Mouse (Mus musculus): ENCODE data around the gene Palm. TPM values are rescaled to one million over a fixed set of nuclear protein-coding genes. Genes with fewer than 3 reads are reported as not detected.

Gene Palm
- polyA plus RNA-seq, 1 experiment from 2014 or later: 214 TPM

DNA sequence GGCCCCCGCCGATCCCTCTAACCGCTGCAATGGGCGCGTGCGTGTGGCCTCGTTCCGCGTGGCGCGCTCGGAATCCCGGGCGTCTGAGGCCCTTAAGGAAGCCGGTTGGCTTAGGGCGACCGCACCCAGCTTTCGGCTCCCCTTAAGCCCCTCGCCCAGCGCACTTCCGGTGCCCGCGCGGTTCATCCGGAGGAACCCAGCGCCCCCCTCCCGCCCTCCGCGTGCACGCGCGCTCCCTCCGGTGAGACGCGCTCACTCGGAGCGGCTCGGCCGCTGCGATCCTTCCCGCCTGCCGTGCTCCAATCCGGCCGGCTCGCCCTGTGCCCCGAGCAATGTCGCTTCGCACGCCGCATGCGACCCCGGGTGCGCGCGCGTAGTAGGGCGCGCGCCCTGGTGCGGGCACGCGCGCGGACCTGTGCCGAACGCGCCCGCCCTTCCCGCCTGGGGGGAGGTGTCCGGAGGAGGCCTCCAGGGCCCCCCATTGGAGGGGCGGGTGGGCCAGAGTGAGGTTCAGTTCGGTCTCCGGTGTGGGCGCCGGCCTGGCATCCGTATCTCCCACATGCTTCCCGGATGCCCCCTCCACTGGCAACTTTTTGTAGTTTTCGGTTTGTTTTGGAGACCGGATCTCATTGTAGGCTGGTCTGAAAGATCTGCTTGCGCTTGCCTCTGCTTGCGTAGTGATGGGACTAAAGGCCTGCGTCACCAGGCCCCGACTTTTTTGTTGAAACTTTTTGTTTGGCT lies 61.6 kb downstream of the Palm start:
- Histone ChIP-seq H3K27ac (peak overlapping the region; percentile 100), H3K4me2 (peak overlapping the region; percentile 99), H3K4me3 (peak overlapping the region; percentile 100), H3K9me3 (replicated peaks) (no peaks in the 10 kb centered on the region), H3K36me3 (ENCODE audit: poor library complexity, severe bottlenecking) (peaks cover 38% of the 10 kb centered on the region), H3K9ac (peak overlapping the region; percentile 99), H3K27me3 (no peaks in the 10 kb centered on the region), H3K4me1 (peaks cover 71% of the 10 kb centered on the region)
- WGBS: under 1% methylated on average over 82 of the region's 83 CpGs
- peak; percentile 31 for ATAC-seq

DNA sequence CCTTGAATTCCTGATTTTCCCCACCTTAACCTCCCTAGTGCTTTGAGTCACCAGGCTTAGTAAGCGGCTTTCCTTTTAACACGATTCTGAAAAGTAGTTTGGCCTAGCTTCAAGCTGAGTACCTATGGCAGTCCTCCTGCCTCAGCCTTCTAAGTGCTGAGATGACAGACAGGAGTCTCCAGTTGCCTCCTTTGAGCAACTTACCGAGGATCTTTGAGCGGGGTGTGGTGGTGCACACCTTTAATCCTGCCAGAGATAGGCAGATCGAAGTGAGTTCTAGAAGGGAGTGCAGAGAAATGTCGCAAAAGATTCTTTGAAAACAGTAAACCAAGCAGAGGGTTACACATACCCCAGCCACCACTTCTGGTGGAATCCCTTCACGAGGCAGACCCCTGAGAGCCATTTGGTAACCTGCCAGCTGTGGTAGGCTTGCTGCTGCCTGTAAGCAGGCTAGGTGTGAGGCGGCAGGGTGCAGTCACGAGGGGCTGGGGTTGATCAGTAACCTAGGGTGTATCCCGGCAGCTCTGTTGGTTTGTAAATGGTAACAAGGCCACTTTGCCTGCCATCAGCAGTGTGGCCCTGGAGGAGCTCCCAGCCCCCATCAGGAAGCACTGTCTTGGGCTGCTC lies 62.3 kb downstream of the Palm start:
- Histone ChIP-seq H3K4me3 (peak overlapping the region; percentile 100), H3K4me1 (peaks cover 71% of the 10 kb centered on the region), H3K9ac (peak overlapping the region; percentile 99), H3K27ac (peak overlapping the region; percentile 100), H3K4me2 (peak overlapping the region; percentile 99), H3K27me3 (no peaks in the 10 kb centered on the region), H3K9me3 (replicated peaks) (no peaks in the 10 kb centered on the region), H3K36me3 (ENCODE audit: poor library complexity, severe bottlenecking) (peaks cover 45% of the 10 kb centered on the region)
- 3% methylated on average over 10 of the region's 10 CpGs for WGBS
- ATAC-seq: no peak

- Histone ChIP-seq H3K9me3 (replicated peaks) (no peaks in the 10 kb centered on the region), H3K27me3 (no peaks in the 10 kb centered on the region), H3K4me2 (peak overlapping the region; percentile 99), H3K27ac (peak overlapping the region; percentile 100), H3K4me1 (peaks cover 67% of the 10 kb centered on the region), H3K36me3 (ENCODE audit: poor library complexity, severe bottlenecking) (peaks cover 51% of the 10 kb centered on the region), H3K4me3 (peak overlapping the region; percentile 100), H3K9ac (peak overlapping the region; percentile 99)
- WGBS: 33% methylated on average over 6 of the region's 6 CpGs
- ATAC-seq: no peak
Observed at GRCm38 (mm10) chr10:79856280-79856679, 62.9 kb downstream of the Palm start.

DNA sequence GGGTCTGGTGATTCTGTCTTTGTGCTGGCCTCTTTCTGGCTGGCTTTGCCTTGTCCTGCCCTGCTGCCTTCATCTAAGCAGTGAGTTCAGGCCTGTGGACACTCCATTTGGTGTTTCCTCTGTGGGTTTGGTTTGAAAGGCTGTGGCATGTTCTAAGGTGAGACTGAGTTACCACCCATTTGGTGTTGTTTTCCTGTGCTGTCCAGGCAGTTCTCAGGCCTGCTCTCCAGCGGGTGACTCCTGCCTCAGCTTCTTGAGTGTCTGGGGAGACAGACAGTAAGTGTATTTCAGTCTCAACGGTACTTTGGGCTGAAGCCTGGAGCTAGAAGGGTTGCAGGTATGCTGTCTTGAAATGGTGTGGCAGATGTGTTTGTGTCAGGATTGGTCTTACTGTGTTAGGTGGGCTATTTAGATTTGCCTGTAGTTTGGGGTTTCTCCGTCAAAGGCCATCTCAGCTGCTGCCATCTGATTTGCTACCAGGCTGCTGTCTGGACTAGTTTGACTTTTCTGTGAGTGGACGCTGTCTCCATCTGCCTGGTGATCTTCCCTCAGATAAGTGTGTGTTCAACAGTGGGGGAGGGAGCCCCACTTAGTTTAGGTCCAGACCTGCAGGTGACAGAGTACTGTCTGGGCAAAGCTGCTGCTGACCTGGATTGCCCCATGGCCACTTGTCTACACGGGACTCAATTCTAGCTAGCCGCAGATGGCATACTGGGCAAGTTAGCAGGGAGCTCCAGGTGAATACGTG lies 63.5 kb downstream of the Palm start:
- Histone ChIP-seq H3K9ac (peak overlapping the region; percentile 99), H3K4me1 (peaks cover 61% of the 10 kb centered on the region), H3K4me3 (peak overlapping the region; percentile 100), H3K4me2 (peak overlapping the region; percentile 99), H3K9me3 (replicated peaks) (no peaks in the 10 kb centered on the region), H3K27ac (peak overlapping the region; percentile 78), H3K27me3 (no peaks in the 10 kb centered on the region), H3K36me3 (ENCODE audit: poor library complexity, severe bottlenecking) (peaks cover 57% of the 10 kb centered on the region)
- 58% methylated on average over 7 of the region's 7 CpGs for WGBS
- no peak for ATAC-seq

GRCm38 (mm10) chr10:79857452-79857811 lies 64.1 kb downstream of the Palm start:
- Histone ChIP-seq H3K9me3 (replicated peaks) (no peaks in the 10 kb centered on the region), H3K27me3 (no peaks in the 10 kb centered on the region), H3K9ac (peak overlapping the region; percentile 99), H3K4me3 (peak overlapping the region; percentile 100), H3K4me1 (peaks cover 56% of the 10 kb centered on the region), H3K36me3 (ENCODE audit: poor library complexity, severe bottlenecking) (peaks cover 63% of the 10 kb centered on the region), H3K4me2 (peak overlapping the region; percentile 99), H3K27ac (peak overlapping the region; percentile 78)
- 24% methylated on average over 4 of the region's 4 CpGs for WGBS
- ATAC-seq: no peak

DNA sequence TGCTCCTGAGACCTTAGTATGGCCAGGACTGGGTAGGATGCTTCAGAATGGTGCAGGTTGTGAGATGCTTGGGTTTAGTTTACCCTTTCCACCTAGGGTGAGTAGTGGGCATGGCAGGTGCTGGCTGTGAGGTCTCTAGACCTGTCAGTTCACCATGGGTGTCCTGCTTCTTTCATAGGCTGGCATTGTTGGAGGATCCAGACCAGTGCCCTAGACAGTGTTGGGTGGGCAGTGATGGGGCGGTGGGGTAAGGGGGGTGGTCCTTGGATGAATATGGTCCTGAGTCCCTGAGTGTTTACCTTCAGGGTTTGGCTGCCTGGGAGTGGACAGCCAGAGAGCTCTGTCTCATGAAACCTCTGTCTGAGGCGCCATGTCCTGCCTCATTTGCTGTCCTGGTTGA lies 64.5 kb downstream of the Palm start:
- H3K27ac ChIP-seq: peak overlapping the region; percentile 78
- 82% methylated on average over 2 of the region's 2 CpGs for WGBS
- peaks cover 51% of the 10 kb centered on the region for H3K4me1 ChIP-seq

DNA sequence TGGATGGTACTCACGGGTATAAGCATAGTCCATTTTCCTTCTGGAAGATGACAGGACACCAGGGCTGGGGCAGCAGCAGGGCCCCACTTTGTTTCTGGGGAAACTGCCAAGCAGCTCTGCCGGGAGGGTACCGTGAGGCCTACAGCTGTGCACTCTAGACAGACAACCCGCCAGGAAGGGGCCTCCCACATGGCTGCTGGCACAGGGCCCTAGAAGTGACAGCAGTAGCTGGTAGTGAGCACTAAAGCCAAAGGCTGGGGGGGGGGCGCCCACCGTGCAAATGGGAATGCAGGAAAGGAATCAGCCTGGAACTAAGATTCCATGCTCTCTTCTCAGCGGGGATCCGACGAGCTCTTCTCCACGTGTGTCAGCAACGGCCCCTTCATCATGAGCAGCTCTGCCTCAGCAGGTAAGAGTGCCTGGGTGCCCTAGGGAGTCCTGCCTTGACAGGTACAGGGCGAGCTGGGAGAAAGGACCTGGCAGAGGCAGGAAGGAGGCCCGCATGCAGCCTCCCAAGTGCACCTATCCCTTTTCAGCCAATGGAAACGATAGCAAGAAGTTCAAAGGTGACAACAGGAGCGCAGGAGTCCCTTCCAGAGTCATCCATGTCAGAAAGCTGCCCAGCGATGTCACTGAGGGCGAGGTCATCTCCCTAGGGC lies 65.2 kb downstream of the Palm start:
- Histone ChIP-seq H3K36me3 (ENCODE audit: poor library complexity, severe bottlenecking) (peaks cover 74% of the 10 kb centered on the region), H3K27ac (peak overlapping the region; percentile 78), H3K9ac (peak overlapping the region; percentile 99; the same call in 1 of the 2 replicates), H3K9me3 (replicated peaks) (no peaks in the 10 kb centered on the region), H3K4me3 (peak overlapping the region; percentile 100), H3K4me2 (peak overlapping the region; percentile 99), H3K4me1 (peaks cover 45% of the 10 kb centered on the region), H3K27me3 (no peaks in the 10 kb centered on the region)
- WGBS: 44% methylated on average over 17 of the region's 17 CpGs
- ATAC-seq: 0 out of 2 replicates have a peak, but pooled peaks have one; percentile 14

More for the DNA sequence above, 64.5 kb downstream of the Palm start:
- Histone ChIP-seq H3K36me3 (ENCODE audit: poor library complexity, severe bottlenecking) (peaks cover 67% of the 10 kb centered on the region), H3K9me3 (replicated peaks) (no peaks in the 10 kb centered on the region), H3K9ac (peak overlapping the region; percentile 99), H3K27me3 (no peaks in the 10 kb centered on the region), H3K4me3 (peak overlapping the region; percentile 100), H3K4me2 (peak overlapping the region; percentile 99)
- no peak for ATAC-seq

- peaks cover 45% of the 10 kb centered on the region for H3K4me1 ChIP-seq
- no peak for ATAC-seq
- no peak overlapping the region for H3K4me2 ChIP-seq
- H3K9me3 ChIP-seq (replicated peaks): no peaks in the 10 kb centered on the region
- H3K36me3 ChIP-seq (ENCODE audit: poor library complexity, severe bottlenecking): peaks cover 79% of the 10 kb centered on the region
- no peaks in the 10 kb centered on the region for H3K27me3 ChIP-seq
- 0 out of 2 replicates have a peak overlapping the region, but pooled peaks have one; percentile 9 for H3K9ac ChIP-seq
- H3K27ac ChIP-seq: peak overlapping the region; percentile 78
- 82% methylated on average over 11 of the region's 11 CpGs for WGBS
- no peak overlapping the region for H3K4me3 ChIP-seq
Observed at GRCm38 (mm10) chr10:79859116-79859515, 65.7 kb downstream of the Palm start.

- Histone ChIP-seq H3K4me1 (peaks cover 51% of the 10 kb centered on the region), H3K9me3 (replicated peaks) (no peaks in the 10 kb centered on the region), H3K27ac (no peak overlapping the region), H3K4me3 (no peak overlapping the region), H3K27me3 (no peaks in the 10 kb centered on the region), H3K36me3 (ENCODE audit: poor library complexity, severe bottlenecking) (peaks cover 91% of the 10 kb centered on the region), H3K9ac (peak overlapping the region; percentile 6; the same call in 1 of the 2 replicates), H3K4me2 (no peak overlapping the region)
- WGBS: 93% methylated on average over 26 of the region's 26 CpGs
- no peak for ATAC-seq
Observed at GRCm38 (mm10) chr10:79860079-79860911, 66.9 kb downstream of the Palm start.

DNA sequence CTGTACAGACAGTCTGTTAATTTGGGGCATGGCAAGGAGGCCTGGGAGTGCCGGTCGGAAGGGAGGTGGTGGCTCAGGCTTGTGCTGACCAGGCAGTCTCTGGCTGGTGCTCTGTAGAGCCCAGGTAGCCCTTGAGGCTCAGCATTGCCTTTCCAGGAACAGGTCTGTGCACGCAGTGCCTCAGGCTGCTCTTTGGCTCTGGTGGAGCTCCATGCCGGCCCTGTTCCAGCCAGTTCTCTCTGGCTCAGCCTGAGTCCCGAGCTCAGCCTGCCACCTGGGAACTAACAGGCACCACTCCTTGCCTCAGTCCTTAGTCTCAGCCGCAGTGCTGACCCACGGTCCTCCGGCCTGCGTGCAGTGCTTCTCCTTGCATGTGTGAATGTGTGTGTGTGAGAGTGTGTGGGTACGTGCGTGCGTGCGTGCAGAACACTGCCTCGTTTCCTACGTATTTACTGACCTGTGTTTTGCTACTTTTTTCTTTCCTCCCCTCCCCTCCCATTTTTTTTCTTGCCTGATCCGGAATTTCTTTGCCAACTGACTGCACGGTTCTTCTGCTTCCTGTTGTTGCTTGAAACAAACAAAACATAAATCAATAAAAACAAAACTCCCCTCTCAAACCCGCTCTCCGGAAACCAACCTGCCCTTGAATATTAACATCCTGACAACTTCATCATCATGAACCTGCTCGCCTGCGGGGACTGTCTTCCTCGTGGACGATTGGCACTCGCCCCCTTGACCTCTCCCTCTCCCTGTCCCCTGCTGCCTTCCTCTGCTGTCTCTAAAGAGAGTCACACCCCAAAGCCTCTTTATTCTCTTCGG lies 68.1 kb downstream of the Palm start:
- H3K4me1 ChIP-seq: peaks cover 49% of the 10 kb centered on the region
- no peak for ATAC-seq

More for the DNA sequence above, 68.1 kb downstream of the Palm start:
- WGBS: 81% methylated on average over 25 of the region's 25 CpGs
- no peak overlapping the region for H3K9ac ChIP-seq
- H3K4me3 ChIP-seq: no peak overlapping the region
- H3K4me2 ChIP-seq: no peak overlapping the region
- peak overlapping the region; percentile 44; the same call in 1 of the 2 replicates for H3K27ac ChIP-seq
- no peaks in the 10 kb centered on the region for H3K9me3 ChIP-seq (replicated peaks)
- peaks cover 100% of the 10 kb centered on the region for H3K36me3 ChIP-seq (ENCODE audit: poor library complexity, severe bottlenecking)
- no peaks in the 10 kb centered on the region for H3K27me3 ChIP-seq

All from forebrain, embryonic 13.5 days (tissue).